Mouse (Mus musculus): ENCODE data around the gene Nfia.

Gene Nfia

GRCm38 (mm10) chr4:98102625-98103336 is 330.2 kb downstream of the Nfia start:
- no peak for DNase-seq (ENCODE audit: low spot score in 2 of 2)

- DNase-seq (ENCODE audit: low spot score in 2 of 2): no peak
Measured at GRCm38 (mm10) chr4:98103337-98103666, 330.8 kb downstream of the Nfia start.

- no peak for DNase-seq (ENCODE audit: low spot score in 2 of 2)
Measured at GRCm38 (mm10) chr4:98104161-98104560, 331.6 kb downstream of the Nfia start.

GRCm38 (mm10) chr4:98104911-98105702 is 332.6 kb downstream of the Nfia start:
- no peak for DNase-seq (ENCODE audit: low spot score in 2 of 2)

- no peak for DNase-seq (ENCODE audit: low spot score in 2 of 2)
Measured at GRCm38 (mm10) chr4:98105971-98106370, 333.4 kb downstream of the Nfia start.

- DNase-seq (ENCODE audit: low spot score in 2 of 2): no peak
Measured at GRCm38 (mm10) chr4:98106445-98107092, 334.0 kb downstream of the Nfia start.

DNA sequence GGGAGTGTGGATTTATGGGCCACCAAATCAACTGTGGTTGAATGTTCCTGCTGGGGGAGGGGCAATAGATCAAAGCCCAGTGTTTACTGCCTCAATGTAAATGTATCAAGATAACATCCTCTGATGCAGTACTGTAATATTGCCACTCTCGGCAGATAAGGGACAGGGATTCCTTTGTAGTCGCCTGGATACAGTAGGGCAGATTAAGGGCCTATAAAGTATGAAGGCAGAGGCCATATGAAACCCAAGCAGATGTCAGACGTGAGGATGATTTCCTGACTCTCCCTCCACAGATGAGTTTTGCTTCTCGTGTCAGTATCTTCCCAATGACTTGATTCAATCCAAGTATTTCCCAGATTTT is 334.5 kb downstream of the Nfia start:
- DNase-seq (ENCODE audit: low spot score in 2 of 2): no peak

DNA sequence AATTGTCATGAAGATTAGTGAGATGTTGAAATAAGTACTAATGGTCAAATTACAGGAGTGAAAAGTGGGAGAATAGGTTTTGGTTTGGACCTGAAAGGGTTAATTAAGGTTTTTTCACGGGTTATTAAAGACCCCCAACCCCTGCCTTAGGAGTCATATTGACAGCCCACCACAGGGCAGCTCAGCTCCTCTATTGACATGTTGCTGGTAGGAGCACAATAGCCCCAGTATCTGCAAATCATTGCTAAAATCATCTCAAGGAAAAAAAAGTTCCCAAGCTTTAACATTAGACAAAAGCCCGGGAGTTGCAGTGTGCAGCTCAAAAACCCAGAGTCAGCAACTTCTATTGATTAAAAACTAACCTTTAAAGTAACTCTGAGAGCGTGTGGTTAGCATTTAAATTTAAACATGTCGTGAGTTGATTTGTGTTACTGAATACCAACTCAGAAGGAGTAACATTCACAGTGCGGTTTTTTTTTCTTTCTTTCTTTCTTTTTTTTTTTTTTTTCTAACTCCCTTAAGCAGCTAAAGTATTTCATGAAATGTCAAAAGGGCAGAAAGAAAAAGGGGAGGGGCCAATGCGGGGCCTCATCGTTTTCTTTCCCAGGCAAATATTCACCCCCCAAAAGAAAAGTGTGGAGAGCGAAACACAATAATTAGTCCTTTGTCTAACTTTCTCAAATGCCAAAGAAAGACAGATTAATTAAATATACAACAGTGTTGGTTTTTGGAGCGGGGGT is 335.6 kb downstream of the Nfia start:
- DNase-seq (ENCODE audit: low spot score in 2 of 2): no peak

- no peak for DNase-seq (ENCODE audit: low spot score in 2 of 2)
Measured at GRCm38 (mm10) chr4:98108676-98109016, 336.1 kb downstream of the Nfia start.

- DNase-seq (ENCODE audit: low spot score in 2 of 2): peak; percentile 38 to 69
Measured at GRCm38 (mm10) chr4:98109064-98109463, 336.5 kb downstream of the Nfia start.

DNA sequence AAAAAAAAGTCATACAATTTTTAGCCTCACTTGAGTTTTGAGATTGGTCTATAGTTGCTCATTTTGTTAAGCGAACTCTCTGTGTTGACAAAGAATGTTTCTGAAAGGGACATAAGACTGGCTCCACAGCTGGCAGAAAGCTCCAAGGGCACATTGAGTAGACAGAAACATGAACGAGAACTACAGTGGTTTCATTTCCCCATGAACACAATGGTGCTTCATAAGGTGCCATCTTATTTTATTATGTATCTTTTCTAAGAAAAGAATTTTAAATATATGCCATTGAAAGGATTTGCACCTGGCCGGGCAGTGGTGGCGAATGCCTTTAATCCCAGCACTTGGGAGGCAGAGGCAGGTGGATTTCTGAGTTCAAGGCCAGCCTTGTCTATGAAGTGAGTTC is 337.4 kb downstream of the Nfia start:
- DNase-seq (ENCODE audit: low spot score in 2 of 2): no peak

DNA sequence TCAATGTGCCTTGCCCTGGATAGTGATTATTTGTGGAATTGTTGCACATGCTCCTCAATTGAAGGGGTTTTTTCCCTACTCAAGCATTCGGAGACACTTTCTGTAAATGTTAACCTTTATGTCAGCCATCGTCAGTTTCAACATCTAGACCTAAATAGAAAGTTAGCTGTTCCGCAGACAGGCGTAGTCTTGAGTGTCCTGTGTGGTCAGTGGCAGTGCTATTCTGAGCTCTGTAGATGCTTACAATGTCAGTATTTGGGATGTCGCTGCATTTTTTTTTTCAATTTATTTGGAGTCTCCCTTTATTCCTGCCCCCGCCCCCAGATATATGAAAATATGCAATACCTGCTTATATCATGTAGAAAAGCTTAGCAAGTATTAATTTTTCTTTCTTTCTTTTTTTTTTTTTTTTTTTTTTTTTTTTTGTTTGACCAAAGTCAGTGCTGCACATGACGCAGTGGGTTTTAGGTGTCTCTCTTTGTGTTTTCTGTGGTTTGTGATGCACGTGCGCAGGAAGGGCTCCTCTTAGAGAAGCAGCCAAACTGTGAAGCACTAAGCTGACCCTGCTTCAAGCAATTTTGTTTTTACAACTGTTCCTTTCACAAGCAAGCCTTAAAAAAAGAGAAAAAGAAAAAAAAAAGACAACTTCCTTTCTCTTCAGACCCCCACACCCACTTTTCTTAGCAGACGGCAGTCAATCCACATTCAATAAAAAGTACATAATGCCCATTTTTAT is 340.9 kb downstream of the Nfia start:
- DNase-seq (ENCODE audit: low spot score in 2 of 2): no peak

GRCm38 (mm10) chr4:98114966-98115365 is 342.4 kb downstream of the Nfia start:
- DNase-seq (ENCODE audit: low spot score in 2 of 2): no peak

- no peak for DNase-seq (ENCODE audit: low spot score in 2 of 2)
Measured at GRCm38 (mm10) chr4:98115401-98115800, 342.9 kb downstream of the Nfia start.

- no peak for DNase-seq (ENCODE audit: low spot score in 2 of 2)
Measured at GRCm38 (mm10) chr4:98116046-98116445, 343.5 kb downstream of the Nfia start.

DNA sequence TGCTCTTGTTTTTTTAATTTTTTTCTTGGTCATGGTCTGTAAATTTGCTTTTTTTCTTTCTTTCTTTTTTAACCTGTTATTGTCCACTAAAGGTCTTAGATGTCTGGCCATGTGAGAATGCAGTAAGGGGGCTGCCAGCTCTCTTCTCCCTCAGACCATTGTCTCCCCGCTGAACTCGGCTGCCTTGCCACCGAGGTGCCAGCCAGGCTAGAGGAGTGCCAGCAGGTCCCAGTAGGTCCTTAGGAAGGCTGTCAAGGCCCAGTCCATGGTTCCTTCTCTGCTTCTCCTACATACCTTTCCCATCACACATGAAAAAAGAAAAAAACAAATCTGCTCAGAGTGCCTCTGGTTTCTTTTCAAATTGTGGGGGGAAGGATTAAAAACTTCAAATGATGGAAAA is 345.6 kb downstream of the Nfia start:
- no peak for DNase-seq (ENCODE audit: low spot score in 2 of 2)

DNA sequence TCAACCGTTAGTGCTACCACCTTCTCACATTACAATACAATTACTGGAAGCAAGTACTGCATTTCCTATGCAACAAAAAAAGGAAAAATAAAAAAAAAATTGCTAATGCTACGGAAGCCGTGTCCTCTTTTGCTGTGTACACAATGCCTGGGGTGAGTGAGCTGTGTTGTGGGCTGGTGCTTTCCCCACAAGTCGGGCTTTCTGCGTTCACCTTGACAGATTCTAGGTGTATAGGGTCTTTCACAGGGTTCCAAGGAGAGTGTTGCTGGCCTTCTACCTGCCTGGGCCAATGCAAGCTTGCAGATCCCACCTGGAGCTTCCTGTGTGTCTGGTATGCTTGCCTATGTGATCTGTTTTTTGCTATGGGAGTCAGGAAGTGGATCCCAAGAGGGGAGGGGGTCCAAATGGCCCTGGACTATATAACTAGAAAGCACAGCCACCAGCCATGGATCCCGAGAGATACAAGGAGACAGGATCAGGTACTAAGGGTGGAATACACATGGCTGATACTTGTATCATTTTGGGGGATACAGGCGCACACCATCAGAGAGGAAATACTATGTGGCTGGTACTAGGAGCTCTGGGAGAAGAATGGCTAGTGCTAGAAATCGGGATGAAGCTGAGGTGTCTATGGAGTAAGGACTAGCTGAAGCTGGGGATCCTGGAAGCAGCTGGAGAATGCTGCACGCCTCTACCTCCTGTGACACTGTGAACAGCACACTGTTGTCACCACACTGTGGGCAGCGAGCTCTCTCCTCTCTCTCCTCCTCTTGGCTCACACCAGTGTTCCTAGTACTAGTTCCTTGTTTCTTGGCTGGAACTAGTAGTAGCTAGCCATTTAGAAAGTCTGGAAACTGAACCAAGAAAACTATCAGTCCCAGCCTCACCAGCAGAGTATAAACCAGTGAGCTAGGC is 346.5 kb downstream of the Nfia start:
- DNase-seq (ENCODE audit: low spot score in 2 of 2): no peak

GRCm38 (mm10) chr4:98119949-98120531 is 347.5 kb downstream of the Nfia start:
- DNase-seq (ENCODE audit: low spot score in 2 of 2): no peak

DNA sequence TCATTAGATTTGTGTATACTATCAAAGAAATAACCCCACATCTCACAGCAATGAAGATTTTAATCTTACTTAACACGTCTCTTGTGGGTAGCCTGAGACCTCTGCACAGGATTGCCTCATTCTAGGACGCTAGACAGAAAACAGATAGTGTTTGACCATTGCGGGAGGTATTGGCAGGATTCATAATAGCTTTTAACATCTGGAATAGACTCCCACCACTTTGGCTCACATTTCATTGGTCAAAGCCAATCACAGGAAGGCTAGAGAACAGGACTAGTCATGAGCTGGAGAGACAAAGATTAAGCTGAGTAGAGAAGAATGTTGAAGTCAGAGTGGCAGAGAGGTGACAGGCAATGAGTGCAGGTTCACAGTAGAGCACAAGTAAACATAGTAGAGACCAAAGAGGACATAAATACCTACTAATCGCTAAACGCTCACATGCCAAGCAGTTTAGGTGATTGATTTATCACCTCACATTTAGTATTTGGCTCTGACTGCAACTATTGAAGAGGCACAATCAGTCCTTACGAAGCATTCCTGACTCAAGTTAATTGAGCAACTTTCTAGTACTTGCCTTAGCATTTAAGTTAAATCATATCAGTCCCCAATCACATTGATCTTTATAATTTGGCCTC is 348.3 kb downstream of the Nfia start:
- no peak for DNase-seq (ENCODE audit: low spot score in 2 of 2)

Data from spleen, postnatal 4 days (tissue).